Mouse (Mus musculus) thymus, postnatal 25 days (tissue): Measurements from ENCODE around the gene Zfp467.

Experiments
- DNase-seq: peaks from one replicate; pipeline ENCODE4 v3.0.0; 2022

Gene Zfp467

GRCm38 (mm10) chr6:48439654-48440053, 6.0 kb downstream of the Zfp467 start:
- DNase-seq: no peak

GRCm38 (mm10) chr6:48438475-48439125, 7.0 kb downstream of the Zfp467 start:
- DNase-seq: no peak

- no peak for DNase-seq
Measured at GRCm38 (mm10) chr6:48437679-48438376, 7.8 kb downstream of the Zfp467 start.

- DNase-seq: no peak
Measured at GRCm38 (mm10) chr6:48435706-48436349, 9.8 kb downstream of the Zfp467 start.

- DNase-seq: no peak
Measured at GRCm38 (mm10) chr6:48435111-48435510, 10.5 kb downstream of the Zfp467 start.

- DNase-seq: no peak
Measured at GRCm38 (mm10) chr6:48434651-48435050, 11.0 kb downstream of the Zfp467 start.

- DNase-seq: no peak
Measured at GRCm38 (mm10) chr6:48432893-48433816, 12.5 kb downstream of the Zfp467 start.

GRCm38 (mm10) chr6:48430748-48431147, 14.9 kb downstream of the Zfp467 start:
- DNase-seq: no peak

GRCm38 (mm10) chr6:48428769-48429557, 16.7 kb downstream of the Zfp467 start:
- no peak for DNase-seq

GRCm38 (mm10) chr6:48426956-48427355, 18.7 kb downstream of the Zfp467 start:
- no peak for DNase-seq

- no peak for DNase-seq
Measured at GRCm38 (mm10) chr6:48424074-48424473, 21.6 kb downstream of the Zfp467 start.

- no peak for DNase-seq
Measured at GRCm38 (mm10) chr6:48423336-48423735, 22.3 kb downstream of the Zfp467 start.

GRCm38 (mm10) chr6:48420647-48421046, 25.0 kb downstream of the Zfp467 start:
- DNase-seq: no peak

- no peak for DNase-seq
Measured at GRCm38 (mm10) chr6:48416486-48416885, 29.1 kb downstream of the Zfp467 start.

GRCm38 (mm10) chr6:48415636-48416035, 30.0 kb downstream of the Zfp467 start:
- no peak for DNase-seq

GRCm38 (mm10) chr6:48414886-48415285, 30.7 kb downstream of the Zfp467 start:
- no peak for DNase-seq

GRCm38 (mm10) chr6:48413081-48413480, 32.5 kb downstream of the Zfp467 start:
- no peak for DNase-seq

GRCm38 (mm10) chr6:48412662-48413061, 33.0 kb downstream of the Zfp467 start:
- DNase-seq: no peak

- DNase-seq: no peak
Measured at GRCm38 (mm10) chr6:48412147-48412546, 33.5 kb downstream of the Zfp467 start.

- DNase-seq: no peak
Measured at GRCm38 (mm10) chr6:48411193-48412092, 34.2 kb downstream of the Zfp467 start.

GRCm38 (mm10) chr6:48410551-48410950, 35.1 kb downstream of the Zfp467 start:
- DNase-seq: no peak
